8 mouse cellular contexts compared by ENCODE assay signal in genomic region chr7:45058607-45059571, GRCm38 (mm10). TPM values are rescaled to one million over a fixed set of nuclear protein-coding genes. Genes with fewer than 3 reads are reported as not detected.
A peak's percentile ranks its signal among the peaks of the same experiment; 100 is the strongest.
DNase-seq lines count a peak whose midpoint lies in the region; ATAC-seq and TF ChIP-seq lines count a peak whose summit lies in the region.

No protein-coding gene starts in this region.

- H3K9ac ChIP-seq in hindbrain, embryonic 11.5 days (ENCODE audit: low read depth, low read length), result no peak overlapping the region
- peak overlapping the region; percentile 33; the same call in 1 of the 2 replicates for H3K9ac ChIP-seq in midbrain, embryonic 16.5 days (ENCODE audit: low read depth, low read length)

- no peak for TF ChIP-seq CTCF in layer of hippocampus, adult 2 months (conservative IDR thresholded peaks at IDR 0.05)

- no peak for DNase-seq in layer of hippocampus, adult 2 months (ENCODE audit: low spot score in 2 of 2)
- no peak for DNase-seq in layer of hippocampus, adult 9-10 months (ENCODE audit: low spot score)
- peak; percentile 73 for DNase-seq in embryonic facial prominence, embryonic 10.5 days (ENCODE audit: low spot score)
- DNase-seq in hindbrain, embryonic 11.5 days (ENCODE audit: low spot score), result peak; percentile 34
- DNase-seq in urinary bladder, adult 18-20 months (ENCODE audit: low spot score in 2 of 2), result no peak
- no peak for DNase-seq in gastrocnemius, postnatal 36 days
- DNase-seq in lung, postnatal 25 days (ENCODE audit: low spot score), result no peak

- H3K36me3 ChIP-seq in embryonic facial prominence, embryonic 10.5 days (replicated peaks), result no peaks in the 10 kb centered on the region
- no peaks in the 10 kb centered on the region for H3K36me3 ChIP-seq in hindbrain, embryonic 11.5 days (ENCODE audit: control insufficient read depth, insufficient read depth, low read length)
- no peaks in the 10 kb centered on the region for H3K36me3 ChIP-seq in midbrain, embryonic 16.5 days (ENCODE audit: control insufficient read depth, insufficient read depth, low read length)

- no peaks in the 10 kb centered on the region for H3K9me3 ChIP-seq in embryonic facial prominence, embryonic 10.5 days
- H3K9me3 ChIP-seq in hindbrain, embryonic 11.5 days (ENCODE audit: control insufficient read depth, low read length), result no peaks in the 10 kb centered on the region
- H3K9me3 ChIP-seq in midbrain, embryonic 16.5 days (replicated peaks; ENCODE audit: control insufficient read depth, low read length, poor library complexity, severe bottlenecking), result no peaks in the 10 kb centered on the region

- no peak for ATAC-seq in hindbrain, embryonic 11.5 days (ENCODE audit: low FRiP score)
- ATAC-seq in midbrain, embryonic 16.5 days, result peak; percentile 46

- no peaks in the 10 kb centered on the region for H3K27me3 ChIP-seq in embryonic facial prominence, embryonic 10.5 days (replicated peaks; ENCODE audit: low read depth, poor library complexity, severe bottlenecking)
- no peaks in the 10 kb centered on the region for H3K27me3 ChIP-seq in hindbrain, embryonic 11.5 days (ENCODE audit: control insufficient read depth, insufficient read depth, low read length)
- no peaks in the 10 kb centered on the region for H3K27me3 ChIP-seq in midbrain, embryonic 16.5 days (ENCODE audit: control insufficient read depth, insufficient read depth, low read depth, low read length)

- H3K4me3 ChIP-seq in layer of hippocampus, adult 2 months, result no peak overlapping the region
- H3K4me3 ChIP-seq in embryonic facial prominence, embryonic 10.5 days, result peak overlapping the region; percentile 11; the same call in 1 of the 2 replicates
- no peak overlapping the region for H3K4me3 ChIP-seq in hindbrain, embryonic 11.5 days (ENCODE audit: low read depth, low read length)
- no peak overlapping the region for H3K4me3 ChIP-seq in midbrain, embryonic 16.5 days (ENCODE audit: low read depth, low read length)

- peaks cover 52% of the 10 kb centered on the region for H3K4me1 ChIP-seq in embryonic facial prominence, embryonic 10.5 days
- peaks cover 6% of the 10 kb centered on the region; the same call in 1 of the 2 replicates for H3K4me1 ChIP-seq in hindbrain, embryonic 11.5 days (replicated peaks; ENCODE audit: control insufficient read depth, insufficient read depth, low read length)
- peaks cover 28% of the 10 kb centered on the region for H3K4me1 ChIP-seq in midbrain, embryonic 16.5 days (ENCODE audit: control insufficient read depth, insufficient read depth, low read length)

- H3K27ac ChIP-seq in layer of hippocampus, adult 2 months, result peak overlapping the region; percentile 72
- H3K27ac ChIP-seq in embryonic facial prominence, embryonic 10.5 days (replicated peaks), result peak overlapping the region; percentile 75
- H3K27ac ChIP-seq in hindbrain, embryonic 11.5 days (ENCODE audit: low read depth, low read length), result no peak overlapping the region
- H3K27ac ChIP-seq in midbrain, embryonic 16.5 days (ENCODE audit: low read length), result peak overlapping the region; percentile 86

- intact Hi-C loops in gastrocnemius, postnatal 36 days (cut with DNase I), result no loop called here

- 78% methylated on average over 10 of the region's 10 CpGs for WGBS in embryonic facial prominence, embryonic 10.5 days
- 80% methylated on average over 10 of the region's 10 CpGs for WGBS in hindbrain, embryonic 11.5 days
- WGBS in midbrain, embryonic 16.5 days, result 76% methylated on average over 10 of the region's 10 CpGs

- no peak overlapping the region for H3K4me2 ChIP-seq in hindbrain, embryonic 11.5 days (replicated peaks; ENCODE audit: low read depth, low read length)
- H3K4me2 ChIP-seq in midbrain, embryonic 16.5 days (ENCODE audit: low read length), result peak overlapping the region; percentile 29

RNA-seq across cellular contexts. Expression of gene Nosip, which starts 3.3 kb away (rescaled TPM):
- total RNA-seq in layer of hippocampus, adult 2 months (2021), result 10 to 100 TPM; 54.2 to 57.7 TPM
- polyA plus RNA-seq in embryonic facial prominence, embryonic 10.5 days (2016; fragmentation: Nextera tagmentation; extraction: Ambion mirVana), result 70.8 and 74.7 TPM in 2 replicates
- polyA plus RNA-seq in hindbrain, embryonic 11.5 days (2014; fragmentation: Nextera tagmentation; extraction: Ambion mirVana), result 58.2 and 62.7 TPM in 2 replicates
- 64.1 and 67.7 TPM in 2 replicates for polyA plus RNA-seq in midbrain, embryonic 16.5 days (2015; fragmentation: Nextera tagmentation; extraction: Ambion mirVana)
- 10 to 100 TPM; 29.0 to 30.8 TPM for total RNA-seq in gastrocnemius, postnatal 36 days (2021)

RNA-seq across cellular contexts. Expression of gene Prrg2, which starts 3.6 kb away (rescaled TPM):
- total RNA-seq in layer of hippocampus, adult 2 months (2021), result 1 to 10 TPM; 5.7 to 8.4 TPM
- 23.3 and 24.4 TPM in 2 replicates for polyA plus RNA-seq in embryonic facial prominence, embryonic 10.5 days (2016; fragmentation: Nextera tagmentation; extraction: Ambion mirVana)
- 15.7 and 17.1 TPM in 2 replicates for polyA plus RNA-seq in hindbrain, embryonic 11.5 days (2014; fragmentation: Nextera tagmentation; extraction: Ambion mirVana)
- polyA plus RNA-seq in midbrain, embryonic 16.5 days (2015; fragmentation: Nextera tagmentation; extraction: Ambion mirVana), result 12.5 and 13.6 TPM in 2 replicates
- total RNA-seq in gastrocnemius, postnatal 36 days (2021), result 1 to 10 TPM; 8.0 to 8.8 TPM

RNA-seq across cellular contexts. Expression of gene Prr12, which starts 6.2 kb away (rescaled TPM):
- total RNA-seq in layer of hippocampus, adult 2 months (2021), result 10 to 100 TPM; 77.6 to 81.4 TPM
- polyA plus RNA-seq in embryonic facial prominence, embryonic 10.5 days (2016; fragmentation: Nextera tagmentation; extraction: Ambion mirVana), result 13.4 and 14.9 TPM in 2 replicates
- polyA plus RNA-seq in hindbrain, embryonic 11.5 days (2014; fragmentation: Nextera tagmentation; extraction: Ambion mirVana), result 13.0 and 16.0 TPM in 2 replicates
- 13.6 and 13.9 TPM in 2 replicates for polyA plus RNA-seq in midbrain, embryonic 16.5 days (2015; fragmentation: Nextera tagmentation; extraction: Ambion mirVana)
- 10 to 100 TPM; 11.3 to 14.1 TPM for total RNA-seq in gastrocnemius, postnatal 36 days (2021)

RNA-seq across cellular contexts. Expression of gene Rcn3, which starts 33.1 kb away (rescaled TPM):
- 10 to 100 TPM in 1 of 2 experiments, 1 to 10 TPM in 1; 7.5 to 11.7 TPM for total RNA-seq in layer of hippocampus, adult 2 months (2021)
- 144 and 156 TPM in 2 replicates for polyA plus RNA-seq in embryonic facial prominence, embryonic 10.5 days (2016; fragmentation: Nextera tagmentation; extraction: Ambion mirVana)
- 134 and 149 TPM in 2 replicates for polyA plus RNA-seq in hindbrain, embryonic 11.5 days (2014; fragmentation: Nextera tagmentation; extraction: Ambion mirVana)
- polyA plus RNA-seq in midbrain, embryonic 16.5 days (2015; fragmentation: Nextera tagmentation; extraction: Ambion mirVana), result 43.5 and 47.8 TPM in 2 replicates
- total RNA-seq in gastrocnemius, postnatal 36 days (2021), result 10 to 100 TPM; 17.3 to 20.9 TPM

RNA-seq across cellular contexts. Expression of gene Rras, which starts 41.1 kb away (rescaled TPM):
- total RNA-seq in layer of hippocampus, adult 2 months (2021), result 10 to 100 TPM; 12.4 to 13.1 TPM
- polyA plus RNA-seq in embryonic facial prominence, embryonic 10.5 days (2016; fragmentation: Nextera tagmentation; extraction: Ambion mirVana), result 18.8 and 20.3 TPM in 2 replicates
- polyA plus RNA-seq in hindbrain, embryonic 11.5 days (2014; fragmentation: Nextera tagmentation; extraction: Ambion mirVana), result 21.2 and 21.6 TPM in 2 replicates
- 12.2 and 12.4 TPM in 2 replicates for polyA plus RNA-seq in midbrain, embryonic 16.5 days (2015; fragmentation: Nextera tagmentation; extraction: Ambion mirVana)
- total RNA-seq in gastrocnemius, postnatal 36 days (2021), result 10 to 100 TPM; 20.6 to 21.8 TPM

Comparison
In these comparisons a context has a peak if more than half of its experiments do, and no peak if none do; other contexts are left out.
1. DNase-seq: peak in embryonic facial prominence, embryonic 10.5 days (single experiment) and hindbrain, embryonic 11.5 days (single experiment); none in layer of hippocampus, adult 2 months (0 of 2), layer of hippocampus, adult 9-10 months (single experiment), urinary bladder, adult 18-20 months (0 of 2), gastrocnemius, postnatal 36 days (0 of 2) and lung, postnatal 25 days (single experiment).